Mouse (Mus musculus): ENCODE data around the gene Nexn.

The Nexn gene

GRCm38 (mm10) chr3:152241098-152241497, 25.1 kb downstream of the Nexn start:
- in situ Hi-C loops (cut with MboI, MseI): no loop called here

GRCm38 (mm10) chr3:152239592-152239991, 26.6 kb downstream of the Nexn start:
- in situ Hi-C loops (cut with MboI, MseI): no loop called here

DNA sequence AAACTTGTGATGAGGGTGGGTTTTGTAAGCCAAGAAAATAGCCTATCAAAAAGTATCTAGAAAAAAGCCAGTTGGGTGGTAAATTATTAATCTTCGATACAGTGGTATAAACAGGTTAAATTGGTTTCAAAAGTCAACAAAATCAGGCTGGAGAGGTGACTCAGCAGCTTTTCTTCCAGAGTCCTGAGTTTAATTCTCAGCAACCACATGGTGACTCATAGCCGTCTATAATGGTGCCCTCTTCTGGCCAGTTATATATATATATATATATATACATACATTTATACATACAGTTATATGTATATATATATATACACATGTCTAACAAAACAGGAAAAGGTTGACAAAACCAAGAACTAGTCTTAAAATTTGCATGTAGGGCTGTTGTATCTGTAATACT, 27.3 kb downstream of the Nexn start:
- in situ Hi-C loops (cut with MboI, MseI): no loop called here

- in situ Hi-C loops (cut with MboI, MseI): no loop called here
These were observed 30.3 kb downstream of the Nexn start for GRCm38 (mm10) chr3:152235805-152236204.

DNA sequence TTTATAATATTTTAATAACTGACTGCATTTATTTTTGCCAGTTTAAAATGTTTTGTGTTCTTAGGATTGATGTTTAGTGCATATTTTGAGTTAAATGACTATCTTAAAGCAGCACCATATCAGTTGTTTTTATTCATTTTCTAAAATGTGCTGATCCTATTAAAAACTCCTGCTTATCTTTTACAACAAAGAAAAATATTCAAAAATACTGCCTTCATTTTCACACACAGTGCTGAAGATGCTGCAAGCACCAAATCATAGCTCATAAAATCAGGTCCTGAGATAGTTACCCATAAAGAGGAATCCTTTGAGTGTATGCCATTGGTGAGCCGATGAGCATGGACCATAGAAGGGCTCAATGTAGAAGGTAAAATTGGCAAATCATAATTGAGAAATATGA, 30.9 kb downstream of the Nexn start:
- in situ Hi-C loops (cut with MboI, MseI): no loop called here

- in situ Hi-C loops (cut with MboI, MseI): no loop called here
These were observed 34.6 kb downstream of the Nexn start for GRCm38 (mm10) chr3:152231333-152232100.

DNA sequence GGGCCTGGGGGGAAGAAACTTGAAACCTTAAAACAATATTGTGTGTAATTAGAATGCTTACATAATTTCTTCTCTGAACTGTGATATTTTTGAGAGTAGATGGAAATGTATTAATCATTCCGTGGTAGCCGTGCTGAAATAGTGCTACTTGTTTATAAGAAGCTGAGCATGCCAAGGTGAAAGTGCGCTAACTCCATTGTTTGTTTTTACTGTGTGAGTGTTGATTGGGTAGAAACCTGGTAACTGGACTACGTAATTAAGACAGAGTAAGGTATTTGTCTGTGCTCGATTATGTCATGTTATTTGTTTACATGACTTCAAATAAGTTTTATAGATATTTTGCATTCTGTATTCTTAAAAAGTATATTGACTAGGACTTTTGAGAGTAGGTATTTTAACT, 36.9 kb downstream of the Nexn start:
- in situ Hi-C loops (cut with MboI, MseI): no loop called here

- in situ Hi-C loops (cut with MboI, MseI): no loop called here
These were observed 37.3 kb downstream of the Nexn start for GRCm38 (mm10) chr3:152228843-152229242.

DNA sequence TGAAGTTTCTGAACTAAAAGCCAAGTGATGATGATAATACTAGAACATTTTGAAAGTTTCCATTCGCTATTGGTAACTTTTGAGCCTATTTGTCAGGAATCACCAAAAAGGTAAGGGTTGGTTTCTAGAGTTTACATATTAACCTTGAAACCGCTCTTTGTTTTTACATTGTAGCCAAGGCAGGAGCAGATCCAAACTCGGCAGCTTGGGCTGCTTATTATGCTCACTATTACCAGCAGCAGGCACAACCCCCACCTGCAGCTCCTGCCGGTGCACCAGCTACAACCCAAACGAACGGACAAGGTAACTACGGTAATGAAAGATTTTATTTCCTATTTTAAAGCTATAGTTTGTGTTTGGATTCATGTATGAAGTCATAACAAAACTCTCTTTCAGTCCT, 40.2 kb downstream of the Nexn start:
- in situ Hi-C loops (cut with MboI, MseI): no loop called here

GRCm38 (mm10) chr3:152224918-152225317, 41.2 kb downstream of the Nexn start:
- in situ Hi-C loops (cut with MboI, MseI): no loop called here

GRCm38 (mm10) chr3:152213416-152213815, 52.7 kb downstream of the Nexn start:
- in situ Hi-C loops (cut with MboI, MseI): loop anchor here (10.0 kb wide), 1 partner anchor 1701 kb away; the partner anchor contains the start of gene Rabggtb

GRCm38 (mm10) chr3:152211731-152212279, 54.3 kb downstream of the Nexn start:
- in situ Hi-C loops (cut with MboI, MseI): loop anchor here (10.0 kb wide), 1 partner anchor 1703 kb away; the partner anchor contains the start of gene Rabggtb

DNA sequence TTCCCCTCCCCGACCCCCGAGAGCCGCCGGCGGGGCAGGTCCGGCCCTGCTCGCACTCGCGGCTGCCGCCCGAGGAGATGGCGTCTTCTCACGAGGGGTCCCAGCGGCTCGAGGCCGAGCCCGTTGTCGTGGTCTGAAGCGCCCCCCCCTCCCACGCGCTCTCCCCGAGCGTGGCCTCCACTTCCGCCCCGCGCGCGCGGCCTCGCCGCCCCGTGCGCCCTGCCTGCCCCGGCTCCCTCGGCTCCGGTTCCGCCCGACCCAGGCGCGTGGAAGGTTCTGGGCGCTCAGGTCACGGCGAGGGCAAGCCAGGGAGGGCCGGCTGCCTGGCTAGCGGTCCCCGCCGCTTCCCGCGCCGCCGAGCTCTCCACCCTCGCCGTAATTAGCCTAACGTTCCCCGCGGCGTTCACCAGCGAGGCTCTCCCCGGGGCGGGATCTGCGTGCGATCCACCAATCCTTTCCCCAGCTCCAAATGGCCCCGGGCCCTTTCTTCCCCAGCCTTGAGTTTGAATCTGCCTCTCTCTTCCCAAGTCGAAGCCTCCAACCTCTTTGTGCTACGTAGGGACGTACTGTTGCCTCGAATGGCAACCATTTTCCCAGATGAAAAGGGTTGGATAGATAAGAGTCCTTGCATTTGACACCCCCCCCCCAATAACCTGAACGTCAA, 55.3 kb downstream of the Nexn start:
- in situ Hi-C loops (cut with MboI, MseI): loop anchor here (10.0 kb wide), 1 partner anchor 1704 kb away; the partner anchor contains the start of gene Rabggtb

DNA sequence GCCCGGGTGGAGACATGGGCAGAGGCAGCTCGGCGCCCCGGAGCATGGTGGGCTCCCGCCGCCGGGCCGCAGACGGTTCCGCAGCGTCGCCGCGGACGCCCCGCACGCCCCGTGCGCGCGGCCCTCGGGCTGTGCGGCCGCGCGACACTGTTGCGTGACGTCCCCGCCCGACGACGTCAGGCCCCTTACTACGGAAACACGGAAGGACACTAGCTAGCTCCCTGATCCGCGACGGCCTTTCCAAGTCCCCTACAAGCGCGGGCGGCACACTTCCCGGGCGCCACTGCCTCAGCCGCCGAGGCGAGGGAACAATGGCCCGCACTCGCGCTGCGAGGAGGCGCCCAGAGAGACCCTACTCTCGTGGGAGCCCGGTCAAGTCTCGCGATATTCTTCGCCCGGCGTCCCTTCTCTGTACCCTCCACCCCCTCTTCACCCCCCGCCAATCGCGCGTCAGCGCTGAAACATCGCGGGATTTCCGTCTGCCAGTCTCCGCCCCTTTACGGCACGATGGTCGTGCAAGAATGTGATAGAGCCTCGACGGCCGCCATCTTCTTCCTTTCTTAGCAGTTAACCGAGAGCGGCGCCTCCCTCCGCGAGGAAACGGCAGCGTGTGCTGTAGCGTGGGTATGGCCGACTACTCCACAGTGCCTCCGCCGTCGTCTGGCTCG, 56.0 kb downstream of the Nexn start, which contains the start of the genes Dnajb4 and Fubp1:
TSS of gene Dnajb4 (minus strand) at position 336 of the 668 bp plus-strand sequence.
TSS of gene Fubp1 (plus strand) at position 456 of the 668 bp plus-strand sequence.
- in situ Hi-C loops (cut with MboI, MseI): loop anchor here (10.0 kb wide), 1 partner anchor 1705 kb away; the partner anchor contains the start of gene Rabggtb

DNA sequence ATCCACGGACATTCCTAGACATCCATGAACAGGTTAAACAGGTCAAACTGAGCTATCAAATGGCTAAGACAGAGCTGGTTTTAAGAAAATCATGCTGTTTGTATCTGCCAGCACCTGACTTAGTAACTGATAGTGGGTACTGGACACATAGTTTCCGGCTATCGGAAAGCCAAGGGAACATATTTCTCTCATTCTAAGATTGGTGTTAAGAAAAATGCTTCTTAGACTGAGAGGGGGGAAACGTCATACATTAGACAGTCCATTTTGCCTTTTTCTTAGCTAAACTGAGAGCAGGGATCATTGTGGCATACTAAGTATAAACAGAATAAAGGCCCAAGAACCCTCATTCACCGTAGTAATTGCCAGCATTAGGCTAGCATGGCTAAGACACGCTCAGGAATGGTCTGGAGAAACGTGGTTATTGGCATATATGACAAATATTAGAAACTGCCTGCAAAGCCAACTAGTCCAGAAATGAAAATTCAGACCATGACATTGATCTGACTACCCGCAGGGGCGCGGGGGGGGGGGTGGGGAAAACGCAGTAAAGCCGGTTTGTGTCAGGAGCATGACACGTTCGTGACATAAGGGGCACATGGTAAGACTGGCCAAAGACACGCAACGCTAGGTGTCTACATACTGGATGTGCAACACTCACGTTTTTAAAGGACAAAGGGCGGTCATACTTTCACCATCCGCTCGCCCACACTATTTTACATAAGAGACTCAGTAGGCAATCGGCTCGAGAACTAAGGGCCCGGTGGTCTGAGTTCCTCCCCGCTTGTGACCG, 56.8 kb downstream of the Nexn start:
- in situ Hi-C loops (cut with MboI, MseI): no loop called here

- in situ Hi-C loops (cut with MboI, MseI): no loop called here
These were observed 57.9 kb downstream of the Nexn start for GRCm38 (mm10) chr3:152208096-152208885.

DNA sequence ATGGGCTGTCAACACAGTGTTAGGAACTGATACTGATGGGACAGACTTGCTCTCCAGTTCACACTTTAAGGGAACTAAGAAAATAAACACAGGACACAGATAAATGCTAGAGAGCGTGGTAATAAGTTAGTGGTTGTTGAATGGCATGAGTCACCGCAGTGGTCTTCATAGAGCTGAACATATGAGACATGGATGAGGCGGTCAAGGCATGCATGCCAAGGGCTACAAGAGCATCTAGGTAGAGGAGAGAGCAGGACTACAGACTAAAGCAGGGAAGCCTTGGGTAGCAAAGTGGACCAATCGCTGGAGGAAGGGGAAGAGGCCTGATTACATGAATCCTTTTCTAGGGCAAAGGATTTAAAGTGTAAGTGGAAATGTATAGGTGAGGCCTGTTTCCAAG, 59.0 kb downstream of the Nexn start:
- in situ Hi-C loops (cut with MboI, MseI): no loop called here

- in situ Hi-C loops (cut with MboI, MseI): no loop called here
These were observed 61.6 kb downstream of the Nexn start for GRCm38 (mm10) chr3:152204577-152204976.

GRCm38 (mm10) chr3:152203996-152204395, 62.2 kb downstream of the Nexn start:
- in situ Hi-C loops (cut with MboI, MseI): no loop called here

GRCm38 (mm10) chr3:152203411-152203810, 62.7 kb downstream of the Nexn start:
- in situ Hi-C loops (cut with MboI, MseI): no loop called here

Measured in regulatory T cell (primary cell).